Mouse (Mus musculus): ENCODE measurements around the gene Vasp. TPM values are rescaled to one million over a fixed set of nuclear protein-coding genes. Genes with fewer than 3 reads are reported as not detected.

The Vasp gene
- polyA plus RNA-seq, 1 experiment from 2014 or later, result 39.5 TPM

DNA sequence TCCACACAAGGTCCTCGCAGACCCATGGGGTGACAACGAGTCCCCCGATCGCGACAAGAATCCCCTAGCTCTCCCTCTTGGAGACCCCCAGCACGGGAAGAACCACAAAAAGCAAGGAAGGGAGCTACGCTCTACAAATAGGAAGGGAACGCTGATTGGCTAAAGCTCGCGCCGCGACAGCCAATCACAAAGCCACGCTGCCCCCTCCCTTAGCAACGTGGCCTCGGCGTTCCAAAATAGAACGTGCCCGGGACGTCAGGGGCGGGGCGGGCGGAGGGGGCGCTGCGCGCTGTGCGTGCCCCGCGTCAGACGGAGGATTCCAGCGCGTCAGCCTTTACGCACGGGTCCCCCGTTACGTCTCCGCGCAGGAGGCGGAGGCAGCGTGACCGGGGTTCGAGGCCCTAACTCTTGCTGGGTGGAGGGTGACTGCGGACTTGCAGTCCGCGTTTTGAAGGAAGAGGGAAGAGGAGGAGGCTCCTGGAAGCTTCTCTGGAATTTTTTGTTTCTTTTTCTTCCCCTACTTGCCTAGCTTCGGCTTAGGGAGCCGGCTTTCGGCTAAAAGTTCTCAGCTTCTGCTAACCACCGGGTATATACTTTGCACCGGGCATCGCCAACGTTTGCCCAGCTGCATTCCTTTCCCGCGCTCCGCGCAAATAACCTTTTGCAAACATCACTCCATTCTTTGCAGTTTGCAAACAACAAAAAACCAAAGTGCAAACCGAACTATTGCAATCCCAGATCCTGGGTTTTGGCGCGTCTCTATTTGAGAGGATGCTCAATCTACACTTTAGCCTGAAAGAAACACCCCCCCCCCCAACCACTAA lies 37.0 kb upstream of the Vasp start:
- Histone ChIP-seq H3K4me1 (peaks cover 38% of the 10 kb centered on the region), H3K36me3 (no peaks in the 10 kb centered on the region), H3K4me3 (peak overlapping the region; percentile 65), H3K4me2 (replicated peaks) (peak overlapping the region; percentile 99), H3K9me3 (no peaks in the 10 kb centered on the region), H3K27me3 (peaks cover 49% of the 10 kb centered on the region), H3K9ac (replicated peaks) (peak overlapping the region; percentile 49), H3K27ac (replicated peaks) (peak overlapping the region; percentile 88)
- ATAC-seq (replicated peaks), result peak; percentile 92
- WGBS, result under 1% methylated on average over 58 of the region's 58 CpGs

DNA sequence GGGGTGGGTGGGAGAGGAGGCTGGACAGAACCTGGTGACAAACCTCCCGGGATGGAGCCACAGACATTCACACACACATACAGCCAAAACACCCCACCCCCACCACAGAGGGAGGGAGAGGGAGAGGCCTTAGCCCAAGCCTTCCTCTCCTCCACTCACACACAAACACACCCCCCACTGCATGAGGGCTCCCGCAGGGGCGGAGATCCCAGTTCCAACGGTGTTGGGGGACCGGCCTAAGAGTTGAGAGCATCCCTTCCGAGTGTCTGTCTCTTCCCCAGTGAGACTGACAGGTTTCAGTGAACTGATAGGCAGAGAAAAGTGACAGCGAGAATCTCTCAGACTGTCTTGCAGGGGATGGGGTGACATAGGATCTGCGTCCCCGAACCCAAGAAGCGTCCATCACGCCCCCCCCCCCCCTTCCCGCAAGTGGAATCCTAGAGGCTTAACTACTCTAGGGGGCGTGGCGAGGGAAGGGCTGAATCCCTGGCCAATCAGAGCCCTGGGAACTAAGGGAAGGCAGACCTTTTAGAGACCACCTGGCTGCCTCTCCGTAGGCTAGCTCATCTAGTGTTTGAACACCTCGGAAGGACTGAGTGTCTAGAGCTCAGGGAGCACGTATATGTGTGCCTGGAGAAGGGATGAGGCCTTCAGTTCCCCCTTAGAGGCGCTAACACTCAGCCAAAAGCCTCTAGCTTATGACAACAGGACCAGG lies 36.3 kb upstream of the Vasp start:
- H3K4me3 ChIP-seq, result peak overlapping the region; percentile 65
- peak overlapping the region; percentile 88 for H3K27ac ChIP-seq (replicated peaks)
- peak; percentile 53 for ATAC-seq (replicated peaks)
- H3K9ac ChIP-seq (replicated peaks), result peak overlapping the region; percentile 49
- peak overlapping the region; percentile 99 for H3K4me2 ChIP-seq (replicated peaks)
- WGBS, result 2% methylated on average over 18 of the region's 18 CpGs
- peaks cover 41% of the 10 kb centered on the region for H3K4me1 ChIP-seq
- peaks cover 57% of the 10 kb centered on the region for H3K27me3 ChIP-seq
- H3K9me3 ChIP-seq, result no peaks in the 10 kb centered on the region
- H3K36me3 ChIP-seq, result no peaks in the 10 kb centered on the region

DNA sequence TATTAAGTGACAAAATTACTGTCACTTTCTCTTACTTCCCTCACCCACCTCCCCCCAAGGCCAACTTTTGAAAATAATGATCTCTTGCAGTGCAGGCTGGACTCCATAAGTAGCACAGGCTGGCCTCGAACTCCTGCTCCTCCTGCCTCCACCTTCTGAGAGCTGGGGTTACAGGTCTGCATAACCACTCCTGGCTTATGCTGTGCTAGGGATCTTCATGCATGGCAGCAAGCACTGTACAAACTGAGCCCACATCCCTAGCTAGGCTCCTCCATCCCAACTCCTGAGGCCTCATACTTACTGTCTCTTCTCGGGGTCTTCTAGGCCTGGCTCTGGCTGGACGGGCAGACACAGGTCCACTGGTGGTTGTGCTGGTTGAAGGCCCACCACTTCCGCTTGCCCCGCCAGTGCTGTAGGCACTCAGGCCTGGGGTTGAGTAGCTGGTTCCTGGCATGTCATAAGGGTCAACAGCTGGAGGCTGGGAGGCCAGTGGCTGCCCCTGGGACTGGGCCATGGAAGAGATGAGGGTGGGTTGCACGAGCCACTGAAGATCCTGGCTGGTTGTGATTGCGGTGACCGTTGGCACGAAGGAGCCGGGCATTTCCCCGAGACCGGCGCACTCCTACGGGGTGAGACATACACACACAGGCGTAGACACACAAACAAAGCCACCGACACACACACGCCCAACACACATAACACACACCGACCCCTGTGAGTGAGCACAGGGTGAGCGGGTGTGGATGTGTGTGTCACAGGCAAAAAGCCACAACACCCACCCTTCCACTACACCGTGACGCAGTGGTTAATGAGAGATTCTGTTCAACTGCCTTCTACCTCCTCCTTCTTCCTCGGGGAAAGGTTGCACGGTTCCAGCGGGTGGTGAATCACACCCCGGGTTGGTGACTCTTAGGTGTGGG lies 35.5 kb upstream of the Vasp start:
- no peak overlapping the region for H3K9ac ChIP-seq (replicated peaks)
- peaks cover 44% of the 10 kb centered on the region for H3K4me1 ChIP-seq
- H3K27ac ChIP-seq (replicated peaks), result no peak overlapping the region
- H3K36me3 ChIP-seq, result no peaks in the 10 kb centered on the region
- ATAC-seq (replicated peaks), result no peak
- no peak overlapping the region for H3K4me3 ChIP-seq
- H3K9me3 ChIP-seq, result no peaks in the 10 kb centered on the region
- H3K4me2 ChIP-seq (replicated peaks), result no peak overlapping the region
- 68% methylated on average over 25 of the region's 25 CpGs for WGBS
- H3K27me3 ChIP-seq, result peaks cover 59% of the 10 kb centered on the region

DNA sequence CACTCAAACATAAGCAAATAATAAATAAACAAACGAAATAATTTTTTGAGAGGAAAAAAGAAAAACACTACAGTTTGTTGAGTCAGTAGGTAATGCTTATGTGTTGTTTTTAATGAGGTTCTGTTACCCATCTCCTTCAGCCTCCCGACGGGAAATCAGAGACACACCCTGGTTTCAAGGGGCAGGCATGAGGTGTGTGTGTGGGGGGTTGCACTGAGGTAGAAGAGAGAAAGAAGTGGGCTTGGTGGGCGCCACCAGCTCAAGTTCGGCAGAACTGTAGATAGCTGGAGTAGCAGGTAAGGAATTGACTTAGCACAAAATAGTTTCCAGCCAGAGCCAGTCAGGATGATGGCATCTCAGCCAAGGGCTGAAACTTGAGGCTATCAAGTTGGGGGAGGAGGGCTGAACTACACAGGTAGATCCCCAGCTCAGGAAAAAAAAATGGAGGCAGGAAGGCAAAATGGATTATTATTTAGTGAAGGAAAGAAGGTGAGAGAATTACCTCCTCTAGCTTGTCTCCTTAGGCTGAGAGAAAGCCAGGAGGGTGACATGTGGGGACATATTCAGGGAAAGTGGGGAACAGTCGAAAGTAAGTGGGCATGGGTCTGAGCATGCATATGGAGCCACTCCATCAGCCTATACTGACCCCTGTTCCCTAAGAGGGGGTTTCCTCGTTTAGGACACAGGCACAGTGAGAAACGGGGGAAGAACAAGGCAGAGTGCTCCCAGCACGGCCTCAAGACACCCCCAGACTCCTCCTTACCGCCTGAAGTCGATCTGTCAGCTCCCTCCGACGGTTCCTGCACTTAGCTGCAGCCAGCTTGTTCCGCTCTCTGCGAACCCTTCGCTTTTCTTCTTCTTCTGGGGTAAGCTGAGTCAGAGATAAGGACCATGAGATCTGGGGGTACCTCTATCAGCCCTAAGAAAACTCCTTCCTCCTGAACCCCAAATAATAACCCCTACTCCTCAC lies 34.5 kb upstream of the Vasp start:
- H3K4me1 ChIP-seq, result peaks cover 54% of the 10 kb centered on the region
- peaks cover 53% of the 10 kb centered on the region for H3K27me3 ChIP-seq
- no peaks in the 10 kb centered on the region for H3K36me3 ChIP-seq
- H3K9me3 ChIP-seq, result no peaks in the 10 kb centered on the region
- no peak overlapping the region for H3K9ac ChIP-seq (replicated peaks)
- H3K4me3 ChIP-seq, result no peak overlapping the region
- no peak overlapping the region for H3K27ac ChIP-seq (replicated peaks)
- WGBS, result 42% methylated on average over 16 of the region's 16 CpGs
- H3K4me2 ChIP-seq (replicated peaks), result no peak overlapping the region
- no peak for ATAC-seq (replicated peaks)

DNA sequence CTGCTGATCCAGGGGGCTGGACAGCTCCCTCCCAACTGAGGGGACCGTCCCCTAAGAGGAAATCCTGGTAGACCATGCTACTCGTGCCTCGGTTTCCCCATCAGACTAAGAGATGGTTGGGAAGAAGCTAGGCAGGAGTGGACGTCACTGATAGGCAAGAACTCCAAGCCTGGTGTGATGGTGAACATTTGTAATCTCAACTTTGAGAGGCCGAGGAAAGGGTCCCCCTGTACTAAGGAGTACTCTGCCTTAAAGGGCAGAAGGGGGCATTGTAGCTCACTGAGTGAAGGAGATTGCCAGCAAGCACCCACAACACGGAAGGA lies 33.8 kb upstream of the Vasp start:
- H3K36me3 ChIP-seq, result no peaks in the 10 kb centered on the region
- peaks cover 53% of the 10 kb centered on the region for H3K27me3 ChIP-seq
- no peak overlapping the region for H3K27ac ChIP-seq (replicated peaks)
- ATAC-seq (replicated peaks), result no peak
- peaks cover 54% of the 10 kb centered on the region for H3K4me1 ChIP-seq
- 8% methylated on average over 6 of the region's 6 CpGs for WGBS
- no peak overlapping the region for H3K4me2 ChIP-seq (replicated peaks)
- H3K9ac ChIP-seq (replicated peaks), result no peak overlapping the region
- H3K4me3 ChIP-seq, result no peak overlapping the region
- no peaks in the 10 kb centered on the region for H3K9me3 ChIP-seq

DNA sequence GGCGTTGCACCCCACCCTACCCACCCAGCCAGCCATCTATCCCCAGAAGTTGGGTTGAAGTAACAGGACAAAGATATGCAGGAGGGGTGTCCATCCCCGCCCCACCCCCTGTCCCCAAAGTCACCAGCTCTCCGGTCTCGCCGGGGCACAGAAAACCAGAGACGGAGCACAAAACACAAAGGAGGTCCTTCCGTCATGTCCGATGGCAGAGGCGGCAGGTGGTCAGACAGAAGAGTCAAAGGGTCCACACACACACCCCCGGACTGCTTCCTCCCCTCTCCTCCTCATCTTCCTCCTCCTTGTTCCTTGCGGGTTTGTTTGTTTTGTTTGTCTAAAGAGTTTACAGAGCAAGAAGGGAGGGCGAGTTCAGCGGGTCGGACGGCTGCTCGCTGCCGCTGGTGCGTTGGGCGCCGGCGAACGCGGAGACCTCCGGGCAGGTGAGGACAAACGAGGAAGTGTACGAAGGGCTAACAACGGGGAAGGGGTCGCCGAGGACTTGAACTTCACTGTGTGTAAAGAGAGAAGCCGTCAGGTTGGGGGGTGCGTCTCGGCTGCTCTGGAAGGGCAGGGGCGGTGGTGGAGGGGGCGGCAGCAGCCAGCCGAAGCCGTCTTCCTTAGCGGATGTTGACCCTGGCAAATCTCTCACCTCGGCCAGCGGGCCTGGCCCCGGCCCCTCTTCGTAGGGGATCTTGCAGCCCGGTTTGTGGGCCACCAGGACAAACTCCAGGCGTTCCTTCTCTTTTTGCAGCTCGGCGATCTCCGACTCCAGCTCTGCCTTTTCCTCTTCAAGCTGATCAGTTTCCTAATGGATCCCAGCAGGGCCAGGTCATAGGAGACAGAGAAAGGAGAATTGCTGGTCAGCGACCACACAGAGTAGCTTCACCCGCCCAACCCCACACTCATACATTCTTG lies 33.1 kb upstream of the Vasp start:
- no peaks in the 10 kb centered on the region for H3K9me3 ChIP-seq
- no peaks in the 10 kb centered on the region for H3K36me3 ChIP-seq
- H3K27me3 ChIP-seq, result peaks cover 53% of the 10 kb centered on the region
- H3K4me2 ChIP-seq (replicated peaks), result peak overlapping the region; percentile 41
- ATAC-seq (replicated peaks), result no peak
- H3K4me1 ChIP-seq, result peaks cover 54% of the 10 kb centered on the region
- H3K27ac ChIP-seq (replicated peaks), result no peak overlapping the region
- peak overlapping the region; percentile 25 for H3K4me3 ChIP-seq
- no peak overlapping the region for H3K9ac ChIP-seq (replicated peaks)
- 1% methylated on average over 45 of the region's 48 CpGs for WGBS

DNA sequence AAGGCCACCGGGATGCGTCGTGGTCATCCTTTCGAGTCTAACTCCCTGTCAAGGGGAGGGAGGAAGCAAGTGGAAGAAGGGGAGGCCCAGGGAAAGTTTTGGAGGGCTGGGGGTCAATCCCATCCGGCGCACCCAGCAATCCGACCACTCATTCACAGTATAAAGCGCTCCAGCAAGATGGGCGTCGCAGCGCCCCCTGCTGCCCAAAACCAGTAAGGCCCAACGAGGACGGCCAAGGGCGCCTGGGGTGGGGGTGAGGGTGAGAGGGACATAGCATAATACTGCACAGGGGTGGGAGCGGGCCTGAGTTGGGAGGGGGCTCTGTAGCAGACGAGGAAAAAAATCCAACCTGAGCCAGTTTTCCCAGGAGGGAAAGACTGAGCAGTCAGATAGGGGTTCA lies 32.2 kb upstream of the Vasp start:
- peak overlapping the region; percentile 25 for H3K4me3 ChIP-seq
- H3K4me2 ChIP-seq (replicated peaks), result peak overlapping the region; percentile 41
- H3K27ac ChIP-seq (replicated peaks), result no peak overlapping the region
- 0 out of 2 replicates have a peak overlapping the region, but pooled peaks have one; percentile 10 for H3K9ac ChIP-seq (replicated peaks)
- WGBS, result 0% methylated on average over 16 of the region's 16 CpGs
- peaks cover 53% of the 10 kb centered on the region for H3K27me3 ChIP-seq
- H3K36me3 ChIP-seq, result no peaks in the 10 kb centered on the region
- no peak for ATAC-seq (replicated peaks)
- H3K4me1 ChIP-seq, result peaks cover 44% of the 10 kb centered on the region
- H3K9me3 ChIP-seq, result no peaks in the 10 kb centered on the region

DNA sequence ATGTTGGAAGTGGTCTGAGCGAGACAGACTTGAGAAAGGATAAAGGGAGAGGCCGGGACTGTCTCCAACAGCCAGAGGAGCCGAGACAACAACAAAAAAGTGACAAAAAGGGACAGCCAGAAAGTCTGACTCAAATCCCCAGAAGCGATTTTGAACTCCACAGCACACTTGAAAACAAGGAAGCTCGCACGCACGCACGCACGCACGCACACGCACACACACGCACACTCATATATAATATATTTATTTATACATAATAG lies 31.4 kb upstream of the Vasp start:
- H3K9me3 ChIP-seq, result no peaks in the 10 kb centered on the region
- no peaks in the 10 kb centered on the region for H3K36me3 ChIP-seq
- H3K27ac ChIP-seq (replicated peaks), result no peak overlapping the region
- peaks cover 53% of the 10 kb centered on the region for H3K27me3 ChIP-seq
- WGBS, result 78% methylated on average over 12 of the region's 12 CpGs
- H3K4me2 ChIP-seq (replicated peaks), result no peak overlapping the region
- no peak overlapping the region for H3K4me3 ChIP-seq
- peaks cover 40% of the 10 kb centered on the region for H3K4me1 ChIP-seq
- no peak for ATAC-seq (replicated peaks)
- no peak overlapping the region for H3K9ac ChIP-seq (replicated peaks)

DNA sequence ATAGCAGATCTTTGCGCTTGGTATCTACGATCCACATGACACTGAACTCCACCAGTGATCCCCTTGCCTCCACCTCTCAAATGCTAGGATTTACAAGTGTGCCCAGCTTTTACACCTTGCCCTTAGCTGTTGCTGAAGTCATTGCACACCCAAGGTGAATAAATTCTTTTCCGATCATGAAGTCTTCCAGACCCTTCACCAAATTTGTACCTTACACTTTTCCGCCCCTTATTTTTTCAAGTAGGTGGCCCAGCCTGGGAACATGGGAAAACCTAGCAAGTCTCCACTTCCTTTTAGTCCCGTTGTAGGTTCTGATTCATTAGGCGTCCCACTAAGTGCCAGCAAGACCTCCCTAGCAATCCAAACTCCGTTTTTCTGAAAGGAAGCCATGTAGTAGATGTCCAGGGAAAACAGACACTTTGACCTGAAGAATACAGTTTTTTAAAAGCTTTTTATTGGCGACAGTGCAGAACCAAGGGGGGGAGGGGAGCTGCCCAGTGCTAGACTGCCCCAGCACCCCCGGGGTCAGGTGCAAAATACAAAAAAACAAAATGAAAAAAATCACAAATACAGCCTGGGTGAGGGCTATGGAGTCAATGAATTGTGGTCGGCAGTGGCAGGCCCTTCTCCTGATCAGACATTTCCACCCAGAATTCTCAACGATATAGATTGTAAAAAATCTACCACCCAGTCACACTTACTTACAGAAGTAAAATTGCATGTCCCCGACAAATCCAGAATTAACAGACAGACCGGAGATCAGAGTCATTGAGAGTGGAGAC lies 30.8 kb upstream of the Vasp start:
- H3K36me3 ChIP-seq, result no peaks in the 10 kb centered on the region
- no peak for ATAC-seq (replicated peaks)
- H3K27ac ChIP-seq (replicated peaks), result no peak overlapping the region
- H3K4me3 ChIP-seq, result peak overlapping the region; percentile 54
- peaks cover 53% of the 10 kb centered on the region for H3K27me3 ChIP-seq
- H3K4me1 ChIP-seq, result peaks cover 35% of the 10 kb centered on the region
- WGBS, result 49% methylated on average over 13 of the region's 13 CpGs
- H3K9me3 ChIP-seq, result no peaks in the 10 kb centered on the region
- peak overlapping the region; percentile 45; the same call in 1 of the 2 replicates for H3K9ac ChIP-seq (replicated peaks)
- peak overlapping the region; percentile 49 for H3K4me2 ChIP-seq (replicated peaks)
